In genomic region chr16:95736059-95736458, GRCm38 (mm10) we compare ENCODE assay signal across 25 mouse cellular contexts. TPM values are rescaled to one million over a fixed set of nuclear protein-coding genes. Genes with fewer than 3 reads are reported as not detected.
DNase-seq lines count a peak whose midpoint lies in the region; ATAC-seq and TF ChIP-seq lines count a peak whose summit lies in the region.
"Had no signal": no experiment of that assay in that cellular context is flagged by ENCODE, and none has a peak within 500 bp of the region (broad histone marks: within the 10 kb centered on the region; RNA-seq: fewer than 3 reads in every experiment).

No protein-coding gene starts in this region.

- no peak overlapping the region for H3K4me2 ChIP-seq in lung, embryonic 15.5 days
- H3K4me2 ChIP-seq in stomach, postnatal 0 days (replicated peaks; ENCODE audit: low read depth), result no peak overlapping the region
- H3K4me2 ChIP-seq: heart, embryonic 13.5 days; hindbrain, embryonic 13.5 days; limb, embryonic 12.5 days; liver, embryonic 15.5 days; midbrain, embryonic 11.5 days; neural tube, embryonic 15.5 days had no signal

- H3K9ac ChIP-seq in lung, embryonic 15.5 days, result no peak overlapping the region
- no peak overlapping the region for H3K9ac ChIP-seq in stomach, postnatal 0 days (ENCODE audit: low read length)
- H3K9ac ChIP-seq: heart, embryonic 13.5 days; hindbrain, embryonic 13.5 days; limb, embryonic 12.5 days; liver, embryonic 15.5 days; neural tube, embryonic 15.5 days had no signal

- TF ChIP-seq EP300 in stomach, postnatal 0 days (optimal IDR thresholded peaks at IDR 0.05), result no peak

- 0 out of 2 replicates have a peak overlapping the region, but pooled peaks have one; percentile 12 for H3K27ac ChIP-seq in lung, embryonic 15.5 days
- no peak overlapping the region for H3K27ac ChIP-seq in stomach, postnatal 0 days (replicated peaks)
- no peak overlapping the region for H3K27ac ChIP-seq in layer of hippocampus, adult 2 months
- H3K27ac ChIP-seq: heart, adult 2 months; heart, embryonic 13.5 days; hindbrain, embryonic 13.5 days; kidney, postnatal 0 days; limb, embryonic 12.5 days; liver, embryonic 15.5 days; neural tube, embryonic 15.5 days had no signal

- H3K4me1 ChIP-seq in lung, embryonic 15.5 days, result 0 out of 2 replicates have a peak, but pooled peaks cover 6% of the 10 kb centered on the region
- H3K4me1 ChIP-seq in stomach, postnatal 0 days (replicated peaks; ENCODE audit: control insufficient read depth, insufficient read depth), result no peaks in the 10 kb centered on the region; the same call in 1 of the 2 replicates
- H3K4me1 ChIP-seq: heart, embryonic 13.5 days; liver, embryonic 15.5 days had no signal

- no peak for TF ChIP-seq CTCF in stomach, postnatal 0 days (IDR thresholded peaks at IDR 0.05; ENCODE audit: low read depth)
- TF ChIP-seq CTCF in layer of hippocampus, adult 2 months (conservative IDR thresholded peaks at IDR 0.05), result no peak

- no peaks in the 10 kb centered on the region for H3K36me3 ChIP-seq in lung, embryonic 15.5 days
- no peaks in the 10 kb centered on the region for H3K36me3 ChIP-seq in stomach, postnatal 0 days (ENCODE audit: control insufficient read depth, insufficient read depth, low read length)
- H3K36me3 ChIP-seq: heart, embryonic 13.5 days; hindbrain, embryonic 13.5 days; limb, embryonic 12.5 days; liver, embryonic 15.5 days; neural tube, embryonic 15.5 days had no signal

- peak; percentile 24 for DNase-seq in CD4-positive, CD25-positive, alpha-beta regulatory T cell, adult 2 months (ENCODE audit: low read depth, low spot score)
- DNase-seq in lung, adult 18-20 months, result no peak
- DNase-seq in c-Kit-positive CD71-positive TER-119-positive erythroid progenitor cells, embryonic 14.5 days (ENCODE audit: low spot score), result peak; percentile 12
- no peak for DNase-seq in stomach, postnatal 0 days (ENCODE audit: low spot score)
- DNase-seq in urinary bladder, postnatal 36 days (ENCODE audit: low spot score in 2 of 2), result no peak
- DNase-seq in layer of hippocampus, adult 2 months (ENCODE audit: low spot score in 2 of 2), result no peak
- DNase-seq: adrenal gland, postnatal 36 days; cerebellum, adult 11 months; cerebellum, adult 9-11 months; gastrocnemius, postnatal 25 days; heart, adult 2 months; heart, postnatal 14 days; kidney, adult 2 months; layer of hippocampus, postnatal 36 days; thymus, adult 2 months; thymus, postnatal 4 days had no signal

- no peaks in the 10 kb centered on the region for H3K27me3 ChIP-seq in lung, embryonic 15.5 days
- no peaks in the 10 kb centered on the region for H3K27me3 ChIP-seq in stomach, postnatal 0 days (ENCODE audit: control insufficient read depth, insufficient read depth, low read length)
- H3K27me3 ChIP-seq: heart, embryonic 13.5 days; hindbrain, embryonic 13.5 days; limb, embryonic 12.5 days; liver, embryonic 15.5 days; neural tube, embryonic 15.5 days had no signal

- ATAC-seq in CD4-positive, CD25-positive, alpha-beta regulatory T cell, adult 4 months, result no peak
- ATAC-seq in lung, embryonic 15.5 days (ENCODE audit: borderline replicate concordance, extremely low read depth, low FRiP score, low TSS enrichment), result no peak
- peak; percentile 60 for ATAC-seq in stomach, postnatal 0 days (ENCODE audit: low FRiP score, low TSS enrichment)

- no peaks in the 10 kb centered on the region for H3K9me3 ChIP-seq in lung, embryonic 15.5 days
- H3K9me3 ChIP-seq in stomach, postnatal 0 days (ENCODE audit: control insufficient read depth, low read length), result no peaks in the 10 kb centered on the region
- H3K9me3 ChIP-seq: heart, embryonic 13.5 days; hindbrain, embryonic 13.5 days; limb, embryonic 12.5 days; liver, embryonic 15.5 days; neural tube, embryonic 15.5 days had no signal

- no peak overlapping the region for H3K4me3 ChIP-seq in lung, embryonic 15.5 days
- H3K4me3 ChIP-seq in stomach, postnatal 0 days (ENCODE audit: low read depth, low read length), result no peak overlapping the region
- no peak overlapping the region for H3K4me3 ChIP-seq in layer of hippocampus, adult 2 months
- H3K4me3 ChIP-seq: heart, adult 2 months; heart, embryonic 13.5 days; hindbrain, embryonic 13.5 days; limb, embryonic 12.5 days; liver, embryonic 15.5 days; neural tube, embryonic 15.5 days had no signal

RNA-seq across cellular contexts. Expression of gene Ets2, which starts 34.2 kb away (rescaled TPM):
- polyA plus RNA-seq in CD4-positive, CD25-positive, alpha-beta regulatory T cell, adult 4 months (2017; shearing (Covaris generic)), result 1 to 10 TPM; 4.2 to 4.3 TPM
- polyA plus RNA-seq in lung, embryonic 15.5 days (2015; fragmentation: Nextera tagmentation; extraction: Ambion mirVana), result 96.1 and 107 TPM in 2 replicates
- 35.1 and 38.1 TPM in 2 replicates for polyA plus RNA-seq in stomach, postnatal 0 days (2015; fragmentation: Nextera tagmentation; extraction: Ambion mirVana)
- 10 to 100 TPM; 70.3 to 77.0 TPM for total RNA-seq in layer of hippocampus, adult 2 months (2021)

Comparison
In these comparisons a context has a peak if more than half of its experiments do, and no peak if none do; other contexts are left out.
1. DNase-seq: peak in CD4-positive, CD25-positive, alpha-beta regulatory T cell, adult 2 months (single experiment) and c-Kit-positive CD71-positive TER-119-positive erythroid progenitor cells, embryonic 14.5 days (single experiment); none in lung, adult 18-20 months (0 of 2), stomach, postnatal 0 days (single experiment), urinary bladder, postnatal 36 days (0 of 2) and layer of hippocampus, adult 2 months (0 of 2).